Mouse (Mus musculus): Measurements from ENCODE around the gene Prkce. TPM values are rescaled to one million over a fixed set of nuclear protein-coding genes. Genes with fewer than 3 reads are reported as not detected.

The Prkce gene
- polyA plus RNA-seq, 1 experiment, result 3.3 TPM

DNA sequence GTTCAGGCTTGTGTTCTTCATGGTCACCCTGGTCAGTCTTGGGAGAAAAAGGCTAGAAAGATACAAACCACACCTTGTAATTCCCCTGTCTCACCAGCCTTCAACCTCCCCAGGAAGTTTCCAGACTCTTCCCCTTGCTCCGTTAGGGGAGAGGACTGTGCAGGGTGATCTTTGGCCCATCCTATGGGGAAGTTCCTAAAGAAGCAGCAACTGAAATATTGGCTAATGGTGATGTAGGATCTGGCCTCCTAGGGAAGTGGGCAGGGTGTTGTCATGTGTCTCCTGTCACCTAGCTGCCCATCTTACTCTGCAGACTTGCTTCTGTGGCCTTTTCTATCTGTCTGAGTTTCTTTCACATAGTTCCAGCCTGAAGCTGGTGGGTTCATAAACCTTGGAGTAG lies 538.9 kb downstream of the Prkce start:
- no peak overlapping the region for H3K27ac ChIP-seq (ENCODE audit: insufficient read depth, low read depth, low read length)
- no peaks in the 10 kb centered on the region for H3K36me3 ChIP-seq (ENCODE audit: control insufficient read depth, insufficient read depth, low read length)
- peaks cover 3% of the 10 kb centered on the region; the same call in 1 of the 2 replicates for H3K4me1 ChIP-seq (ENCODE audit: control insufficient read depth, insufficient read depth, insufficient read length, low read length)
- WGBS, result 31% methylated on average over 1 of the region's 1 CpGs
- H3K27me3 ChIP-seq (ENCODE audit: control insufficient read depth, insufficient read depth, low read length), result no peaks in the 10 kb centered on the region
- TF ChIP-seq CTCF (IDR thresholded peaks at IDR 0.05; ENCODE audit: extremely low read depth, insufficient read length, insufficient replicate concordance, low read depth, low read length) (no peak), POLR2A (IDR thresholded peaks at IDR 0.05; ENCODE audit: low read depth, low read length) (no peak)
- no peak overlapping the region for H3K4me3 ChIP-seq (ENCODE audit: low read depth, low read length)

Other genes with a start within 250 kb of the Prkce start
- gene Srbd1, start 22.6 kb upstream of the Prkce start, polyA plus RNA-seq (2012; rRNA removed), result 0.50 and 0.80 TPM in 2 replicates

All from small intestine, adult 2 months (tissue).